Mouse (Mus musculus) right cerebral cortex, postnatal 10 days (tissue): ENCODE measurements at regions not wholly inside any gene's neighbourhood (a gene's known extent, or its start where the extent isn't known, plus 50 kb on each side); places are given as distances from the start of the nearest gene placed in this dataset.
A peak's percentile ranks its signal among the peaks of the same experiment; 100 is the strongest.

ENCODE experiments used
- DNase-seq, 2 experiments: peaks; one replicate each; pipeline ENCODE4 v3.0.0; 2021; ENCODE audit warnings: low spot score in 2 of 2

GRCm38 (mm10) chr12:22951956-22952355 is 828.1 kb downstream of the Gm10330 start:
- peak; percentile 41 to 55 for DNase-seq

GRCm38 (mm10) chr12:22906156-22906555 is 873.9 kb downstream of the Gm10330 start:
- peak; percentile 25 to 28 for DNase-seq
